Mouse (Mus musculus) forebrain, embryonic 13.5 days (tissue): ENCODE measurements around the gene Garem2. TPM values are rescaled to one million over a fixed set of nuclear protein-coding genes. Genes with fewer than 3 reads are reported as not detected.

Experiments used
- ATAC-seq: fragments of 200-750 bp; cut with Nextera tagmentation; 2 replicates; pipeline ENCODE4 v1.8.0; 2017
- H3K27ac ChIP-seq: fragments of 300-500 bp; sonication (generic); 2 replicates; pipeline ENCODE4 v1.5.1; 2015; ENCODE audit warnings: inconsistent platforms, mild to moderate bottlenecking, moderate library complexity
- H3K27me3 ChIP-seq: fragments of 300-500 bp; sonication (generic); 2 replicates; pipeline ENCODE4 v1.6.1; 2015; ENCODE audit warnings: mild to moderate bottlenecking, inconsistent platforms
- H3K36me3 ChIP-seq: fragments of 300-500 bp; sonication (generic); 2 replicates; pipeline ENCODE4 v1.6.1; 2015; ENCODE audit warnings: mild to moderate bottlenecking, inconsistent platforms; ENCODE audit not compliant: poor library complexity, severe bottlenecking
- H3K4me1 ChIP-seq: fragments of 300-500 bp; sonication (generic); 2 replicates; pipeline ENCODE4 v1.6.1; 2015; ENCODE audit warnings: inconsistent platforms
- H3K4me2 ChIP-seq: fragments of 300-500 bp; sonication (generic); 2 replicates; pipeline ENCODE4 v1.6.1; 2015; ENCODE audit warnings: inconsistent platforms, mild to moderate bottlenecking, moderate library complexity
- H3K4me3 ChIP-seq: fragments of 300-500 bp; sonication (generic); 2 replicates; pipeline ENCODE4 v1.5.1; 2015; ENCODE audit warnings: mild to moderate bottlenecking, inconsistent platforms
- H3K9ac ChIP-seq: fragments of 300-500 bp; sonication (generic); 2 replicates; pipeline ENCODE4 v1.6.1; 2015; ENCODE audit warnings: mild to moderate bottlenecking, inconsistent platforms
- H3K9me3 ChIP-seq: fragments of 300-500 bp; sonication (generic); replicated peaks from 2 replicates; pipeline ENCODE4 v1.6.1; 2016; ENCODE audit warnings: inconsistent platforms
- WGBS: fragments of 180-500 bp; shearing (Covaris S2); methylation state at CpG from one replicate; pipeline ENCODE4 v1.1.7; 2015; 5-methylcytosine and 5-hydroxymethylcytosine counted together
- polyA plus RNA-seq: library from polyadenylated mRNA; unstranded; fragments of >200 nt; fragmentation: Nextera tagmentation; extraction: Ambion mirVana; gene quantifications from 2 replicates; pipeline ENCODE4 v1.2.1, GENCODE M21; 2015

Gene Garem2
- polyA plus RNA-seq, 1 experiment from 2014 or later, result 14.4 TPM

DNA sequence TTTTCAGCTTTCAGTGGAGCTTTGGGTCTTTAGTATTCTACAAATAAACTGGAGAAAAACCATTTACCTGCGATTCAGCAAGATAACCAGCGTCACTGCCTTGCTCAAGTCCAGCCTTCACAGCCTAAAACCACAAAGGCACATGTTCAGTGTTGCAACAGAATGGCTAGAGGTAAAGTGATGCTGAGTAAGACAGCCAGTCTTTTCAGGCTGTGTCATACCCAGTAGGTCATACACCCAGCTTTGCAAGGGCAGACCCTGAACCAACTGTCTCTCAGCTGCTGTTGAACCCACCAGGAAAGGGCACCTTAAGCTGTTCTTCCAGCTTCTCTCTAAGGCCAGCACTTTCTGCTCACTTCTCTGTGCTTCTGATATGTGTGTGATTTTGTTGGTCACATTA is 27.2 kb downstream of the Garem2 start:
- no peak overlapping the region for H3K9ac ChIP-seq
- no peaks in the 10 kb centered on the region for H3K27me3 ChIP-seq
- H3K4me3 ChIP-seq, result no peak overlapping the region
- H3K36me3 ChIP-seq, result peaks cover 77% of the 10 kb centered on the region
- H3K9me3 ChIP-seq, result no peaks in the 10 kb centered on the region
- no peak for ATAC-seq
- 86% methylated on average over 2 of the region's 2 CpGs for WGBS
- H3K27ac ChIP-seq, result no peak overlapping the region
- no peak overlapping the region for H3K4me2 ChIP-seq
- no peaks in the 10 kb centered on the region for H3K4me1 ChIP-seq

- Histone ChIP-seq H3K4me3 (no peak overlapping the region), H3K27ac (no peak overlapping the region), H3K9me3 (no peaks in the 10 kb centered on the region), H3K4me2 (no peak overlapping the region), H3K9ac (no peak overlapping the region), H3K4me1 (no peaks in the 10 kb centered on the region), H3K27me3 (no peaks in the 10 kb centered on the region), H3K36me3 (peaks cover 81% of the 10 kb centered on the region)
- ATAC-seq, result no peak
- WGBS, result 92% methylated on average over 11 of the region's 11 CpGs
Observed at GRCm38 (mm10) chr5:30135711-30136231, 30.8 kb downstream of the Garem2 start.

DNA sequence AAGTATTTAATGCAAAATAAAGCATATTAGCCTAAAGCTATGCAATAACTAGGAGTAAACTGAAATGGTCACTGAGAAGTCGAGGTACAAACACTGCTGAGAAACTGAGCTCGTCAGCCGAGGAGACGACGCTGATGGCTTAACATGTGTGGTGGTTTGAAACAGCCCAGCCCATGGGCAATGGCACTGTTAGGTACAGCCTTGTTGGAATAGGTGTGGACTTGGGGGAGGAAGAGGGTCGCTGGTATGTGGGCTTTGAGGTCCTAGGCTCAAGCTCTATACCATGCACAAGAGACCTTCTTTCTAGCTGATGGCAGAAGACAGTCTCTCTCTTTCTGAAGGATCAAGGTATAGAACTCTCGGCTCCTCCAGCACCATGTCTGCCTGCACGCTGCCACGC is 32.3 kb downstream of the Garem2 start:
- H3K27me3 ChIP-seq, result no peaks in the 10 kb centered on the region
- WGBS, result 90% methylated on average over 9 of the region's 9 CpGs
- no peaks in the 10 kb centered on the region for H3K4me1 ChIP-seq
- no peak overlapping the region for H3K4me2 ChIP-seq
- no peak overlapping the region for H3K4me3 ChIP-seq
- no peak for ATAC-seq
- H3K27ac ChIP-seq, result no peak overlapping the region
- peaks cover 82% of the 10 kb centered on the region for H3K36me3 ChIP-seq
- no peaks in the 10 kb centered on the region for H3K9me3 ChIP-seq
- no peak overlapping the region for H3K9ac ChIP-seq

- no peak overlapping the region for H3K9ac ChIP-seq
- no peak for ATAC-seq
- H3K4me3 ChIP-seq, result no peak overlapping the region
- no peak overlapping the region for H3K27ac ChIP-seq
- 88% methylated on average over 4 of the region's 4 CpGs for WGBS
- no peaks in the 10 kb centered on the region for H3K9me3 ChIP-seq
- H3K4me1 ChIP-seq, result no peaks in the 10 kb centered on the region
- no peaks in the 10 kb centered on the region for H3K27me3 ChIP-seq
- peaks cover 82% of the 10 kb centered on the region for H3K36me3 ChIP-seq
- no peak overlapping the region for H3K4me2 ChIP-seq
Observed at GRCm38 (mm10) chr5:30138193-30138592, 33.2 kb downstream of the Garem2 start.

GRCm38 (mm10) chr5:30146526-30146925 is 41.6 kb downstream of the Garem2 start:
- H3K27me3 ChIP-seq, result no peaks in the 10 kb centered on the region
- H3K9me3 ChIP-seq, result no peaks in the 10 kb centered on the region
- H3K4me2 ChIP-seq, result no peak overlapping the region
- ATAC-seq, result no peak
- 86% methylated on average over 6 of the region's 6 CpGs for WGBS
- no peak overlapping the region for H3K9ac ChIP-seq
- no peak overlapping the region for H3K4me3 ChIP-seq
- peaks cover 53% of the 10 kb centered on the region for H3K36me3 ChIP-seq
- H3K4me1 ChIP-seq, result peaks cover 4% of the 10 kb centered on the region; the same call in 1 of the 2 replicates
- no peak overlapping the region for H3K27ac ChIP-seq

DNA sequence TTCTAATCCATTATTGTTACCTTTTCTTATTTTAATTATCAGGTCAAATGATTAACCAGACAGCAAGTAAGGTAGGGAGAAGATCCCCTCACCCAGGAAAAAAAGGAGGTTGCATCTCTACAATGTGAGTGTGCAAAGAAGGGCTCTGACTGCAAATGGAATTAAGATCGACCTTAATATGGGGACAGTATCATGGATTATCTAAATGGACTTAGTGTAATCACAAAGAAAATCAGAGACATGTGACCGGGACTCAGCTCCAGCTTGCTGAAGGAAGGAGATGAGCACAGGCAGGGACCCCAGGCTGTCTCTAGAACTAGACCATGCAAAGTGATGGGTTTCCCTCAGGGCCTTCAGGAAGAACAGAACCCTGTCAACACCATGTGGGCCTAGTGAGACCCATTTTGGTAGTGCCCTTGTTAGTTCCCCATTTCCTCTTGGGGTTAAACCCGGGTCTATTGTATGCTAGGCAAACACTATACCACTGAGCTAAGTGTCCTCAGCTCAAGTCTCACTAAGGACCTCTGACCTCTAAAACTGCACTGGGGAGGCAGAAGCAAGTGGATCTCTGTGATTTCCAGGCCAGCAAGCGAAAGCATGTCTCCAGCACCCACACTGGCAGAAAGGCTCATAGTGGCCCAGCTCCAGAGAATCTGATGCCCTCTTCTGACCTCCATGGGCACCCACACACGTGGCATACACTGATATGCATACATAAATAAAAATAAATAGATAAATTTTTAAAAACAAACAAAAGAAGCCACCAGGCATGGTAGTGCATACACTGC is 43.4 kb downstream of the Garem2 start:
- ATAC-seq, result no peak

DNA sequence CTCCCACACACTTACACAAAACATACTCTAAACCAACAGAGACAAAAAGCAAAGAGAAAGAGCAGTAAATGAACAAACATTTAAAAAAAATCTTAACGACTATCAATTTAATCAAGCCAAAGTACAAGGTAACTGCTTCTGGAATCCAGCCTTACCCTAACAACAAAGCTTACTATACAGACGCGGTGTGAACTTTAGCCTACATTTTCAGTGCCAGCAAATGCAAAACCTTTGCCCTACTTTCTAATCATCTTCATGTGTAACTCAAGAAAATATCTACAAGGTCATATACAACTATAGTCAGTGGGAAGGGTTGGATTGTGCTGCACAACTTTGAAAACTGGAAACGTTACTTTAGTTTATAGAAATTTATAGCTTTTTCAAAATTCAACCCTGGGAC is 47.0 kb downstream of the Garem2 start:
- Histone ChIP-seq H3K4me3 (no peak overlapping the region), H3K9ac (no peak overlapping the region), H3K27me3 (no peaks in the 10 kb centered on the region), H3K4me1 (peaks cover 34% of the 10 kb centered on the region), H3K9me3 (no peaks in the 10 kb centered on the region), H3K4me2 (0 out of 2 replicates have a peak overlapping the region, but pooled peaks have one; percentile 10), H3K36me3 (peaks cover 3% of the 10 kb centered on the region), H3K27ac (no peak overlapping the region)
- 43% methylated on average over 4 of the region's 4 CpGs for WGBS
- ATAC-seq, result no peak

More for the DNA sequence above, 43.4 kb downstream of the Garem2 start:
- H3K9me3 ChIP-seq, result no peaks in the 10 kb centered on the region
- peaks cover 36% of the 10 kb centered on the region for H3K36me3 ChIP-seq
- H3K27me3 ChIP-seq, result no peaks in the 10 kb centered on the region
- H3K4me3 ChIP-seq, result no peak overlapping the region
- peaks cover 16% of the 10 kb centered on the region; the same call in 1 of the 2 replicates for H3K4me1 ChIP-seq
- H3K4me2 ChIP-seq, result no peak overlapping the region
- WGBS, result 88% methylated on average over 5 of the region's 5 CpGs
- no peak overlapping the region for H3K9ac ChIP-seq
- no peak overlapping the region for H3K27ac ChIP-seq

GRCm38 (mm10) chr5:30152413-30152812 is 47.5 kb downstream of the Garem2 start:
- peaks cover 36% of the 10 kb centered on the region for H3K4me1 ChIP-seq
- no peak overlapping the region for H3K4me2 ChIP-seq
- WGBS, result 83% methylated on average over 1 of the region's 1 CpGs
- H3K36me3 ChIP-seq, result no peaks in the 10 kb centered on the region
- no peaks in the 10 kb centered on the region for H3K27me3 ChIP-seq
- no peak overlapping the region for H3K4me3 ChIP-seq
- no peak for ATAC-seq
- no peak overlapping the region for H3K27ac ChIP-seq
- no peak overlapping the region for H3K9ac ChIP-seq
- H3K9me3 ChIP-seq, result no peaks in the 10 kb centered on the region

DNA sequence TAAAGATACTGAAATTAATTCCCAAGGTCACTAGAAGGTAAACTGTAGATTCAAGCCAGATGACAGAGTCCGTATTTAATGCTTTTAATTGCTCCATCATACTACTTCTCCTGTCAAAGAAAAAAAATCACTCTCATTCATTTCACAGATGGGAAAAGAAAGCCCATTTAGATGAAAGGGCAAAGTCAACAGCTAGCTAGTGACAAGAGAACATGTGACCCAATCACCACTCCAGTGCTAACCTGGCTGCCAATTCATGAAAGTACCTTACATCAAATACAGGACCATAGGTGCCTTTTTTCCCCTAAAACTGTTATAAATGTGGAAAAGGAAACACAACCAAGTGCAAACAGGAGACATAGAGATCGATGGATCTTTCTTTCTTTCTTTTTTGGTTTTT is 48.3 kb downstream of the Garem2 start:
- Histone ChIP-seq H3K36me3 (no peaks in the 10 kb centered on the region), H3K4me1 (peaks cover 36% of the 10 kb centered on the region), H3K27me3 (no peaks in the 10 kb centered on the region), H3K9ac (no peak overlapping the region), H3K4me3 (no peak overlapping the region), H3K9me3 (no peaks in the 10 kb centered on the region), H3K27ac (no peak overlapping the region), H3K4me2 (no peak overlapping the region)
- ATAC-seq, result no peak
- WGBS, result 90% methylated on average over 2 of the region's 2 CpGs

DNA sequence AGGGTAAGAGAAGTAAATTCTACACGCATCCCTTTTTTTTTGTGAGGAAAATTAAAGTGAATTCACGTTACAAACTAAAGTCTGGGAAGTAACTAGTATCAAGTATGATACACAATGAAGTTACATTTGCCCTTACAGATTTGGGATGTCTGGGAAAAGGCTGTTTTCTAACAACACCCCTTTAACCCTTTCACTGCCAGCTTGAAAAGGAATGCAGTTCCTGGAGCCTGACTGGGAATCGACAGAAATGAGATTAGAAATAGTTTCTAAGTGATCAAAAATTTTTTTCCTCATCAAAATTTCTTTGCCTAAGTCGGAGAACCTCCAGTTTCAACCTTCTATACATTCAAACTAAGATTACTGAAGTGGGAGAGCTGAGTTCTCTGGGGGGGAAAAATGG is 49.1 kb downstream of the Garem2 start:
- WGBS, result 21% methylated on average over 4 of the region's 4 CpGs
- Histone ChIP-seq H3K4me2 (peak overlapping the region; percentile 72), H3K9me3 (no peaks in the 10 kb centered on the region), H3K9ac (peak overlapping the region; percentile 89), H3K27ac (no peak overlapping the region), H3K4me3 (peak overlapping the region; percentile 88), H3K27me3 (no peaks in the 10 kb centered on the region), H3K4me1 (peaks cover 36% of the 10 kb centered on the region), H3K36me3 (no peaks in the 10 kb centered on the region)
- ATAC-seq, result no peak

DNA sequence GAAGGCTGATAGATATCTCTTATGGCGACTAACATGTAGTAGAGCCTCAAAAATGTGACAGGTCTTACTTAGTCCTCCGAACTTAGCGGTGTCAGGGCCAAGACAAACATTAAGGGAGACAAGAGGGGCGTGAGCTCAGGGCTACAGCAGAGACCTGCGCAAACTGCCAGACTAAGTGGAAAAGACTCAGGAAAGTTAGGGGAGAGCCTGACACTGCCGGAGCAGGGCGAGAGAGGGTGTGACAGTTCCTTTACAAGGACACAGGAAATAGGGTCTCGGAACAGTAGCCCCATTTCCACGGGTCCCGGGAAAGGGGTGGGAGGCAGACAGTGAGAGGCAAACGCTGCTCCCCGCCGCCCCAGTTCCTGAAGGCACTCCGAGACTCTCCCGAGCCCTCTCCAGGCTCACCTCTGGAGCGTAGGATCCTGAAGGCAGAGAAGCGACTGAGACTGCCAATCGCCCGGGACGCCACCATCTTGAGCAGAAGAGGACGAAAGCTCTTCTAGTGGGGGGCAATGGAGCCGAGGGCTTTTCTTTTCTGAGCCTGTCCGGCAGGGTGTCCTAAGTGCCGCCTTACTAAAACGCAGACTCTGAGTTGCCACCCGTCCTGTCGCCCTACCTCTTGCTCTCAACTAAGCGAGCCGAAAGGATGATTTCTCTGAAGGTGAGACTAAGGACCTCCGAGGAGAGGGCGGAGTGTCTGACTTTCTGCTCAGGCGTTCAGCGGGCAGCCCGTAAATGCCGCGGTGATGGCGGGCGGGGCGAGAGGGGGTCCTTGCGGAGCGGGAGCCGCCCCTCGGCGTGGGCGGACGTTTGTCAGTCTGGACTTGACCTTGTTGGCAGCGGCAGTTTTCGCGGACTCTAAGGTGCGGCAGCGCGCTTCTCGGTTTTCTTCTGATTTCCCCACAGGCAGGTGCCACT is 49.8 kb downstream of the Garem2 start, which contains the start of the genes Hadha and Hadhb:
TSS of gene Hadha (minus strand) at position 689 of the 921 bp plus-strand sequence.
TSS of gene Hadhb (plus strand) at position 775 of the 921 bp plus-strand sequence.
- Histone ChIP-seq H3K4me3 (peak within 1 kb of the TSS; percentile 88), H3K9ac (peak within 1 kb of the TSS; percentile 89), H3K27ac (peak within 1 kb of the TSS; percentile 73), H3K27me3 (no peaks in the 10 kb centered on the region), H3K4me1 (peaks cover 36% of the 10 kb centered on the region), H3K9me3 (no peaks in the 10 kb centered on the region), H3K36me3 (no peaks in the 10 kb centered on the region), H3K4me2 (peak within 1 kb of the TSS; percentile 72)
- peak; percentile 93 for ATAC-seq
- WGBS, result under 1% methylated on average over 53 of the region's 53 CpGs

- WGBS, result 0% methylated on average over 31 of the region's 31 CpGs
- Histone ChIP-seq H3K9ac (peak overlapping the region; percentile 89), H3K27me3 (no peaks in the 10 kb centered on the region), H3K4me2 (peak overlapping the region; percentile 72), H3K4me1 (peaks cover 36% of the 10 kb centered on the region), H3K9me3 (no peaks in the 10 kb centered on the region), H3K4me3 (peak overlapping the region; percentile 88), H3K36me3 (no peaks in the 10 kb centered on the region), H3K27ac (peak overlapping the region; percentile 73)
- peak; percentile 76 for ATAC-seq
Observed at GRCm38 (mm10) chr5:30155395-30155792, 50.4 kb downstream of the Garem2 start.
